Mouse (Mus musculus) neutrophil, adult 83 days (primary cell): ENCODE data around the gene Olfr550. TPM values are rescaled to one million over a fixed set of nuclear protein-coding genes. Genes with fewer than 3 reads are reported as not detected.

Experiments used
- total RNA-seq, 2 experiments: library from RNA; stranded (reverse); gene quantifications; one replicate each; pipeline ENCODE4 v1.2.4; 2023

Gene Olfr550
- total RNA-seq: not detected

DNA sequence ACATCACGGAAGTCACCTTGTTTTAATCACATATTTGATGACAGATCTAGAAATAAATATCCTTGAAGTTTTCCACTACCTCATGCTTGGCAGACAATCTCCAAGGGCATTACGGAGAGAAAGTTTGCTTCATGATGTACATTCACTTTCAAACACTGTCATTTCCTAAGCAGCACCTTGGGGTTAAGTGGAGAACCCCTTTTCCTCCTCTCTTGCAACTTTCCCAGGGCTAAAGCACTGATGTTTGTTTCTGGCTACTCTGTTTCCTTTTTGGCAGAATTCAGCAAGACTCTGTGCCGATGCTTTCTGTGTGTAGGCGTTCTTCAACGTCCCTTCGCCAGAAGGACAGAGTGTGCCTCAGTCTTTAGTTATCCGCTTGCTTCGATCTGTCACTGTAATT lies at the start of gene Olfr550:
Olfr550 (plus strand) TSS at position 301 of the 400 bp plus-strand sequence.

GRCm38 (mm10) chr7:102534449-102534848 lies 36.8 kb upstream of the Olfr550 start, which contains the start of gene Olfr547:
Gene Olfr547 (plus strand): TSS chr7:102534749.

GRCm38 (mm10) chr7:102540596-102540995 lies 30.6 kb upstream of the Olfr550 start, which contains the start of gene Olfr548-ps1:
Gene Olfr548-ps1 (plus strand): TSS chr7:102540896.

GRCm38 (mm10) chr7:102549570-102549969 lies 21.7 kb upstream of the Olfr550 start, which contains the start of gene Olfr549:
Gene Olfr549 (plus strand): TSS chr7:102549870.

GRCm38 (mm10) chr7:102564999-102565997 lies 5.9 kb upstream of the Olfr550 start, which contains the start of gene Trim21:
Gene Trim21 (minus strand): TSS chr7:102565486.

DNA sequence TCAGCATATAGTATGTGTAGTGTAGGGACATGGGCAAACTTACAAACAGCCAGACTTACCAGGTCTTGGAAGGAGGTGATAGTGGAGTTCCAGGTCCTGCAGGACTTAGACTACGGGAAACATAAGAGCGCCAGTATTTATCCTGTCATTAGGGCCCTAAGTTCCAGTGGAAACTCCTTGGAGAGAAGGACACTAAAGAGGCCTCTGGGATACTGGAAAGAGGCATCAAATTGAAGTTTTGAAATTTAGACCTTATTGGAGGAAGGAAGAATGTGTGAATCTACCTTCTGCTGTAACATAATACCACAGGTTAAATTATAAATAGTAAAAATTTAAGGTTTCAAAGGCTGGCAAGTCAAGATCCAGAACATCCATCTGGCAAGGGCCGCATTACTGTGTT lies 20.5 kb downstream of the Olfr550 start, which contains the start of gene Olfr551:
Olfr551 (minus strand) TSS at position 101 of the 400 bp plus-strand sequence.

DNA sequence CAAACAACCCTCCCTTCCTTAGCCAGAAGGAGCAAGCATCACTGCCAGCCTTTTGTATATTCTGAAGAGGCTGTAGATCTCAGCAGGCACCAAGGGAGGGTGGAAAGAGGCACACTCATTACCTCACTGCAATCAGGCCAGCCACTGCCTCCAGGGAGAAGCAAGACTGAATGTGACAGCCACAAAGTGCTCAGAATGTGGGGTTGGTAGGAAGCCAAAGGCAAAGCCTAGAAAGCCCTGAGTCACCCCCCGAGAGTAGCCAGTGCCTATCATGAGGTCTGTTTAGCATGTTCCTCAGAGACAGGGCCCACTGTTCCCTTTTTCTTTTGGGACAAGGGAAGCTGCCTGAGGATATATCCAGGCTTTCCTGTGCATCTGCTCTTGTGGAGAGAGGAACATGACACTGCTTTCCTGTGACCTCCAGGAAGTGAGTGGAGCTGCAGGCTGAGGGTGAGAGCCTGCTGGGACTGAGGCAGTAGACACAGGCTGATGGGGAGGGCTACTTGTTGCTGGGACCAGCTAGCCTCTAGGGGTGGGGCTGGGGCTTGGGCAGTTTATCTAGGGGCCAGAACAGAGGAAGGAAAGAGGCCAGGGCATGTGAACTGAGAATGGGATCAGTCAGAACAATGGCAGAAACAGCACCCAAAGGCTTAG lies 26.3 kb downstream of the Olfr550 start, which contains the start of gene Olfr552:
Olfr552 (plus strand) TSS at position 393 of the 654 bp plus-strand sequence.

DNA sequence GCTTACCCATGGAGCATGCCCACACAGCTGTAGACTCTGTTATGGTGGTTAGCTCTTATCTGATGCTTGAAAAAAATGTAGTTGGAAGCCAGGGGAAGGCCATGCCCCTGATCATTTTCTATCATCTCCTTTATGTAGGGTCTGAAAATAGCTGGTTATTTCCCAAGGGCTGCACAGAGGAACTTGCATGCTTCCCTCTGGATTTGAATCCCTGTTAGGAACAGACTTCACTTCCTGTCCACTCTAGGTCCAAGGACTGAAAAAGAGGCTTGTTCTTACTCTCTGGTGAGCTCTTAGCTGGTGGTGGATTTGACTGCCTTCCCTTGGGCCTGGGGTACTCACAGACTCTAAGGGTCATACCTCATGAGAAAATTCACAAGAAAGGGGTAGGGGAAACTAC lies 46.9 kb downstream of the Olfr550 start, which contains the start of gene Olfr553:
Olfr553 (minus strand) TSS at position 101 of the 400 bp plus-strand sequence.

Other genes with a start within 250 kb of the Olfr550 start
- 100 to 1,000 TPM in 1 of 2 experiments, 10 to 100 TPM in 1; 97.4 to 110 TPM for gene Rrm1, start 129.7 kb upstream of the Olfr550 start, total RNA-seq
- not detected for gene Olfr543, start 89.8 kb upstream of the Olfr550 start, total RNA-seq
- not detected for gene Olfr544, start 83.1 kb upstream of the Olfr550 start, total RNA-seq
- gene Olfr545, start 71.9 kb upstream of the Olfr550 start, total RNA-seq: not detected
- gene Olfr547, start 36.7 kb upstream of the Olfr550 start, total RNA-seq: not detected
- gene Olfr548-ps1, start 30.5 kb upstream of the Olfr550 start, total RNA-seq: not detected
- not detected for gene Olfr549, start 21.6 kb upstream of the Olfr550 start, total RNA-seq
- gene Trim21, start 6.0 kb upstream of the Olfr550 start, total RNA-seq: 10 to 100 TPM; 10.7 to 12.5 TPM
- not detected for gene Olfr551, start 20.4 kb downstream of the Olfr550 start, total RNA-seq
- gene Olfr552, start 26.3 kb downstream of the Olfr550 start, total RNA-seq: not detected
- not detected for gene Olfr553, start 46.8 kb downstream of the Olfr550 start, total RNA-seq
- gene Olfr554, start 67.0 kb downstream of the Olfr550 start, total RNA-seq: not detected
- not detected for gene Olfr555, start 87.4 kb downstream of the Olfr550 start, total RNA-seq
- gene Olfr556, start 93.5 kb downstream of the Olfr550 start, total RNA-seq: not detected
- 1 to 10 TPM; 1.0 to 2.8 TPM for gene Trim68, start 115.9 kb downstream of the Olfr550 start, total RNA-seq
- not detected for gene Olfr557, start 124.5 kb downstream of the Olfr550 start, total RNA-seq
- not detected for gene Olfr558, start 130.8 kb downstream of the Olfr550 start, total RNA-seq
- not detected for gene Olfr33, start 147.6 kb downstream of the Olfr550 start, total RNA-seq
- not detected for gene Olfr559, start 156.0 kb downstream of the Olfr550 start, total RNA-seq
- not detected for gene Olfr560, start 187.9 kb downstream of the Olfr550 start, total RNA-seq
- gene Olfr78, start 188.0 kb downstream of the Olfr550 start, total RNA-seq: not detected
- not detected for gene Olfr561, start 199.8 kb downstream of the Olfr550 start, total RNA-seq
- not detected for gene Olfr564, start 232.0 kb downstream of the Olfr550 start, total RNA-seq